8 mouse cellular contexts compared by ENCODE assay signal in genomic region chr17:15423080-15423765, GRCm38 (mm10). TPM values are rescaled to one million over a fixed set of nuclear protein-coding genes. Genes with fewer than 3 reads are reported as not detected.
A peak's percentile ranks its signal among the peaks of the same experiment; 100 is the strongest.
DNase-seq lines count a peak whose midpoint lies in the region; ATAC-seq and TF ChIP-seq lines count a peak whose summit lies in the region.

No protein-coding gene starts in this region.

- no peak for TF ChIP-seq POLR2A in thymus, adult 2 months (IDR thresholded peaks at IDR 0.05; ENCODE audit: control insufficient read depth, extremely low read depth, insufficient read depth, low read length, poor library complexity)

- no peak overlapping the region for H3K4me3 ChIP-seq in thymus, adult 2 months (ENCODE audit: control insufficient read depth, insufficient read depth, low read length)
- H3K4me3 ChIP-seq in intestine, postnatal 0 days (ENCODE audit: low read depth, low read length) = no peak overlapping the region

- 95% methylated on average over 8 of the region's 8 CpGs for WGBS in thymus, adult 2 months
- WGBS in intestine, postnatal 0 days = 69% methylated on average over 8 of the region's 8 CpGs

- no peak overlapping the region for H3K9ac ChIP-seq in intestine, postnatal 0 days (ENCODE audit: low read depth, low read length)

- no peak overlapping the region for H3K4me2 ChIP-seq in intestine, postnatal 0 days (replicated peaks; ENCODE audit: low read depth)

- ATAC-seq in intestine, postnatal 0 days = no peak

- intact Hi-C loops in left cerebral cortex, postnatal 36 days (cut with DNase I) = no loop called here

- H3K27ac ChIP-seq in thymus, adult 2 months (ENCODE audit: control insufficient read depth, insufficient read depth, low read length) = no peak overlapping the region
- H3K27ac ChIP-seq in intestine, postnatal 0 days (ENCODE audit: low read depth, low read length) = no peak overlapping the region

- no peaks in the 10 kb centered on the region for H3K27me3 ChIP-seq in thymus, adult 2 months (ENCODE audit: control insufficient read depth, insufficient read depth, low read length)
- H3K27me3 ChIP-seq in intestine, postnatal 0 days (replicated peaks; ENCODE audit: control insufficient read depth, insufficient read depth, low read length) = no peaks in the 10 kb centered on the region

- H3K4me1 ChIP-seq in thymus, adult 2 months (replicated peaks; ENCODE audit: control insufficient read depth, insufficient read depth, low read length) = no peaks in the 10 kb centered on the region
- no peaks in the 10 kb centered on the region for H3K4me1 ChIP-seq in intestine, postnatal 0 days (replicated peaks; ENCODE audit: control insufficient read depth, insufficient read depth, low read length)

- peaks cover 43% of the 10 kb centered on the region for H3K36me3 ChIP-seq in thymus, adult 2 months (ENCODE audit: control insufficient read depth, insufficient read depth, low read length)
- peaks cover 90% of the 10 kb centered on the region for H3K36me3 ChIP-seq in intestine, postnatal 0 days (ENCODE audit: control insufficient read depth, insufficient read depth)

- H3K9me3 ChIP-seq in intestine, postnatal 0 days (ENCODE audit: control insufficient read depth) = no peaks in the 10 kb centered on the region

- no peak for TF ChIP-seq CTCF in thymus, adult 2 months (IDR thresholded peaks at IDR 0.05; ENCODE audit: borderline replicate concordance, control insufficient read depth, extremely low read depth, insufficient read depth, low read length, poor library complexity)
- TF ChIP-seq CTCF in intestine, postnatal 0 days (IDR thresholded peaks at IDR 0.05; ENCODE audit: low read depth) = no peak

- DNase-seq in gastrocnemius, postnatal 25 days = peak; percentile 36
- DNase-seq in gastrocnemius, postnatal 10 days = no peak
- peak; percentile 22 for DNase-seq in adrenal gland, postnatal 14 days
- peak; percentile 9 to 10 for DNase-seq in kidney, adult 8-10 months
- DNase-seq in left cerebral cortex, postnatal 36 days (ENCODE audit: low spot score in 2 of 2) = peak; percentile 81 to 82
- no peak for DNase-seq in cerebellum, postnatal 14 days
- no peak for DNase-seq in thymus, adult 2 months

RNA-seq across cellular contexts. Expression of gene Fam120b, which starts 27.2 kb away (rescaled TPM):
- total RNA-seq in gastrocnemius, postnatal 25 days (2021) = 10 to 100 TPM in 1 of 2 experiments, 1 to 10 TPM in 1; 8.6 to 10.3 TPM
- 10 to 100 TPM in 1 of 2 experiments, 1 to 10 TPM in 1; 9.8 to 12.0 TPM for total RNA-seq in gastrocnemius, postnatal 10 days (2021)
- total RNA-seq in adrenal gland, postnatal 14 days (2021) = 17.3 and 18.4 TPM in 2 replicates
- total RNA-seq in left cerebral cortex, postnatal 36 days (2021) = 10 to 100 TPM; 36.4 to 47.7 TPM
- 13.0 and 13.2 TPM in 2 replicates for polyA plus RNA-seq in thymus, adult 2 months (2012; rRNA removed)
- 11.5 and 13.6 TPM in 2 replicates for polyA plus RNA-seq in intestine, postnatal 0 days (2015; fragmentation: Nextera tagmentation; extraction: Ambion mirVana)

RNA-seq across cellular contexts. Expression of gene Dll1, which starts 46.6 kb away (rescaled TPM):
- total RNA-seq in gastrocnemius, postnatal 25 days (2021) = 1 to 10 TPM; 3.4 to 3.8 TPM
- total RNA-seq in gastrocnemius, postnatal 10 days (2021) = 10 to 100 TPM; 10.3 to 14.7 TPM
- 6.7 and 10.5 TPM in 2 replicates for total RNA-seq in adrenal gland, postnatal 14 days (2021)
- total RNA-seq in left cerebral cortex, postnatal 36 days (2021) = 1 to 10 TPM; 4.8 to 5.3 TPM
- 5.8 and 9.8 TPM in 2 replicates for polyA plus RNA-seq in thymus, adult 2 months (2012; rRNA removed)
- polyA plus RNA-seq in intestine, postnatal 0 days (2015; fragmentation: Nextera tagmentation; extraction: Ambion mirVana) = 18.5 and 20.0 TPM in 2 replicates

Comparison
In these comparisons a context has a peak if more than half of its experiments do, and no peak if none do; other contexts are left out.
1. DNase-seq: peak in gastrocnemius, postnatal 25 days (single experiment), adrenal gland, postnatal 14 days (single experiment), kidney, adult 8-10 months (2 of 2) and left cerebral cortex, postnatal 36 days (2 of 2); none in gastrocnemius, postnatal 10 days (single experiment), cerebellum, postnatal 14 days (0 of 2) and thymus, adult 2 months (single experiment).